In genomic region chr12:73205710-73206649, GRCm38 (mm10) we compare ENCODE assay signal across 8 mouse cellular contexts.
DNase-seq lines count a peak whose midpoint lies in the region; ATAC-seq lines count a peak whose summit lies in the region.

No protein-coding gene starts in this region.

- WGBS in embryonic facial prominence, embryonic 15.5 days = 39% methylated on average over 11 of the region's 11 CpGs
- WGBS in forebrain, embryonic 12.5 days = 78% methylated on average over 11 of the region's 11 CpGs

- no peak overlapping the region for H3K9ac ChIP-seq in embryonic facial prominence, embryonic 15.5 days
- H3K9ac ChIP-seq in forebrain, embryonic 12.5 days = no peak overlapping the region

- H3K4me2 ChIP-seq in embryonic facial prominence, embryonic 15.5 days (replicated peaks) = no peak overlapping the region
- no peak overlapping the region for H3K4me2 ChIP-seq in forebrain, embryonic 12.5 days

- no peaks in the 10 kb centered on the region for H3K27me3 ChIP-seq in embryonic facial prominence, embryonic 15.5 days
- no peaks in the 10 kb centered on the region for H3K27me3 ChIP-seq in forebrain, embryonic 12.5 days

- peak; percentile 56 for DNase-seq in adrenal gland, adult 2 months
- peak; percentile 61 to 84 for DNase-seq in kidney, adult 8-10 months
- peak; percentile 85 for DNase-seq in lung, postnatal 36 days
- DNase-seq in B cell, adult 2 months = no peak
- DNase-seq in spleen, adult 12 weeks (ENCODE audit: low spot score) = no peak
- no peak for DNase-seq in left cerebral cortex, adult 18-20 months (ENCODE audit: low spot score in 2 of 2)

- no peaks in the 10 kb centered on the region for H3K4me1 ChIP-seq in embryonic facial prominence, embryonic 15.5 days
- H3K4me1 ChIP-seq in forebrain, embryonic 12.5 days = no peaks in the 10 kb centered on the region; the same call in 1 of the 2 replicates

- no peaks in the 10 kb centered on the region for H3K36me3 ChIP-seq in embryonic facial prominence, embryonic 15.5 days
- no peaks in the 10 kb centered on the region for H3K36me3 ChIP-seq in forebrain, embryonic 12.5 days (replicated peaks)

- H3K27ac ChIP-seq in embryonic facial prominence, embryonic 15.5 days (replicated peaks) = 0 out of 2 replicates have a peak overlapping the region, but pooled peaks have one; percentile 29
- no peak overlapping the region for H3K27ac ChIP-seq in forebrain, embryonic 12.5 days

- no peak overlapping the region for H3K4me3 ChIP-seq in embryonic facial prominence, embryonic 15.5 days (replicated peaks)
- H3K4me3 ChIP-seq in forebrain, embryonic 12.5 days (replicated peaks) = no peak overlapping the region

- H3K9me3 ChIP-seq in embryonic facial prominence, embryonic 15.5 days (replicated peaks) = no peaks in the 10 kb centered on the region
- H3K9me3 ChIP-seq in forebrain, embryonic 12.5 days = no peaks in the 10 kb centered on the region

- ATAC-seq in embryonic facial prominence, embryonic 15.5 days (ENCODE audit: insufficient number of reproducible peaks, low FRiP score, low TSS enrichment, low read depth) = no peak
- ATAC-seq in forebrain, embryonic 12.5 days (ENCODE audit: low FRiP score) = no peak

Comparison
In these comparisons a context has a peak if more than half of its experiments do, and no peak if none do; other contexts are left out.
1. DNase-seq: peak in adrenal gland, adult 2 months (single experiment), kidney, adult 8-10 months (2 of 2) and lung, postnatal 36 days (single experiment); none in B cell, adult 2 months (0 of 2), spleen, adult 12 weeks (single experiment) and left cerebral cortex, adult 18-20 months (0 of 2).